Mouse (Mus musculus) ES-E14 (cell line): ENCODE measurements around the gene Lgals4.

Experiments used
- CHD2 ChIP-seq: IDR thresholded peaks from 2 replicates; pipeline ENCODE4 v1.6.1; 2014; ENCODE audit warnings: mild to moderate bottlenecking, low read depth, low read length, inconsistent platforms
- ZC3H11A ChIP-seq: IDR thresholded peaks from 2 replicates; pipeline ENCODE4 v1.6.1; 2012; ENCODE audit warnings: low read depth, mild to moderate bottlenecking, inconsistent platforms, low read length, borderline replicate concordance

- no peak for TF ChIP-seq ZC3H11A
- TF ChIP-seq CHD2, result no peak
These were observed 7.3 kb upstream of the Lgals4 start for GRCm38 (mm10) chr7:28826402-28826772.
